Mouse (Mus musculus): Measurements from ENCODE around the gene Slamf9. TPM values are rescaled to one million over a fixed set of nuclear protein-coding genes. Genes with fewer than 3 reads are reported as not detected.

Gene Slamf9
- polyA plus RNA-seq, 1 experiment from 2014 or later, result 1.3 TPM

GRCm38 (mm10) chr1:172525971-172526370, 50.8 kb downstream of the Slamf9 start:
- peaks cover 12% of the 10 kb centered on the region for H3K27me3 ChIP-seq (replicated peaks)
- H3K4me2 ChIP-seq, result peak overlapping the region; percentile 56
- H3K4me3 ChIP-seq, result no peak overlapping the region
- no peaks in the 10 kb centered on the region for H3K36me3 ChIP-seq
- 39% methylated on average over 7 of the region's 7 CpGs for WGBS
- ATAC-seq (ENCODE audit: insufficient number of reproducible peaks, low FRiP score), result no peak
- H3K27ac ChIP-seq (ENCODE audit: poor library complexity, severe bottlenecking), result peak overlapping the region; percentile 90
- H3K9me3 ChIP-seq (replicated peaks), result no peaks in the 10 kb centered on the region
- H3K9ac ChIP-seq, result no peak overlapping the region
- H3K4me1 ChIP-seq (replicated peaks), result peaks cover 42% of the 10 kb centered on the region

GRCm38 (mm10) chr1:172526380-172527081, 51.4 kb downstream of the Slamf9 start:
- Histone ChIP-seq H3K4me2 (peak overlapping the region; percentile 56), H3K27ac (ENCODE audit: poor library complexity, severe bottlenecking) (peak overlapping the region; percentile 90), H3K36me3 (no peaks in the 10 kb centered on the region), H3K9me3 (replicated peaks) (no peaks in the 10 kb centered on the region), H3K4me1 (replicated peaks) (peaks cover 40% of the 10 kb centered on the region), H3K27me3 (replicated peaks) (peaks cover 12% of the 10 kb centered on the region), H3K9ac (0 out of 2 replicates have a peak overlapping the region, but pooled peaks have one; percentile 20), H3K4me3 (peak overlapping the region; percentile 21; the same call in 1 of the 2 replicates)
- peak; percentile 73 for ATAC-seq (ENCODE audit: insufficient number of reproducible peaks, low FRiP score)
- 21% methylated on average over 23 of the region's 23 CpGs for WGBS

GRCm38 (mm10) chr1:172527431-172527830, 52.3 kb downstream of the Slamf9 start:
- Histone ChIP-seq H3K27ac (ENCODE audit: poor library complexity, severe bottlenecking) (peak overlapping the region; percentile 90), H3K9me3 (replicated peaks) (no peaks in the 10 kb centered on the region), H3K4me3 (no peak overlapping the region), H3K4me2 (peak overlapping the region; percentile 56; the same call in 1 of the 2 replicates), H3K27me3 (replicated peaks) (peaks cover 17% of the 10 kb centered on the region), H3K4me1 (replicated peaks) (peaks cover 47% of the 10 kb centered on the region), H3K36me3 (no peaks in the 10 kb centered on the region), H3K9ac (0 out of 2 replicates have a peak overlapping the region, but pooled peaks have one; percentile 1)
- no peak for ATAC-seq (ENCODE audit: insufficient number of reproducible peaks, low FRiP score)
- WGBS, result 86% methylated on average over 10 of the region's 10 CpGs

Other genes starting within 250 kb of the Slamf9 start
- gene Atp1a4, start 216.9 kb upstream of the Slamf9 start, polyA plus RNA-seq (2016; fragmentation: Nextera tagmentation; extraction: Ambion mirVana), result 0.17 and 0.19 TPM in 2 replicates
- gene Igsf8, start 213.7 kb upstream of the Slamf9 start, polyA plus RNA-seq (2016; fragmentation: Nextera tagmentation; extraction: Ambion mirVana), result 24.0 and 26.1 TPM in 2 replicates
- 23.4 and 25.9 TPM in 2 replicates for gene Atp1a2, start 177.3 kb upstream of the Slamf9 start, polyA plus RNA-seq (2016; fragmentation: Nextera tagmentation; extraction: Ambion mirVana)
- not detected in 2 replicates for gene Kcnj9, start 146.0 kb upstream of the Slamf9 start, polyA plus RNA-seq (2016; fragmentation: Nextera tagmentation; extraction: Ambion mirVana)
- gene Kcnj10, start 134.1 kb upstream of the Slamf9 start, polyA plus RNA-seq (2016; fragmentation: Nextera tagmentation; extraction: Ambion mirVana), result not detected in 2 replicates
- gene Pigm, start 98.8 kb upstream of the Slamf9 start, polyA plus RNA-seq (2016; fragmentation: Nextera tagmentation; extraction: Ambion mirVana), result 8.5 and 9.4 TPM in 2 replicates
- 11.4 and 11.8 TPM in 2 replicates for gene Igsf9, start 6.4 kb downstream of the Slamf9 start, polyA plus RNA-seq (2016; fragmentation: Nextera tagmentation; extraction: Ambion mirVana)
- 351 and 387 TPM in 2 replicates for gene Tagln2, start 24.7 kb downstream of the Slamf9 start, polyA plus RNA-seq (2016; fragmentation: Nextera tagmentation; extraction: Ambion mirVana)
- gene Cfap45, start 45.4 kb downstream of the Slamf9 start, polyA plus RNA-seq (2016; fragmentation: Nextera tagmentation; extraction: Ambion mirVana), result 1.7 and 3.0 TPM in 2 replicates
- gene Vsig8, start 80.6 kb downstream of the Slamf9 start, polyA plus RNA-seq (2016; fragmentation: Nextera tagmentation; extraction: Ambion mirVana), result 0.24 and 0.33 TPM in 2 replicates
- gene Slamf8, start 115.2 kb downstream of the Slamf9 start, polyA plus RNA-seq (2016; fragmentation: Nextera tagmentation; extraction: Ambion mirVana), result not detected in 2 replicates
- not detected in 2 replicates for gene Fcrl6, start 127.2 kb downstream of the Slamf9 start, polyA plus RNA-seq (2016; fragmentation: Nextera tagmentation; extraction: Ambion mirVana)
- 11.3 and 11.6 TPM in 2 replicates for gene Dusp23, start 157.6 kb downstream of the Slamf9 start, polyA plus RNA-seq (2016; fragmentation: Nextera tagmentation; extraction: Ambion mirVana)
- gene Crp, start 222.7 kb downstream of the Slamf9 start, polyA plus RNA-seq (2016; fragmentation: Nextera tagmentation; extraction: Ambion mirVana), result 0.10 TPM in 1 of 2 replicates, not detected in the other